Mouse (Mus musculus) intestine, embryonic 15.5 days (tissue): ENCODE data around the gene Ehd4. TPM values are rescaled to one million over a fixed set of nuclear protein-coding genes. Genes with fewer than 3 reads are reported as not detected.

Source experiments
- ATAC-seq: fragments of 200-750 bp; cut with Nextera tagmentation; 2 replicates; pipeline ENCODE4 v1.8.0; 2017; ENCODE audit warnings: moderate TSS enrichment, moderate library complexity
- H3K27ac ChIP-seq: fragments of 300-500 bp; sonication (generic); 2 replicates; pipeline ENCODE4 v1.5.1; 2015; ENCODE audit warnings: mild to moderate bottlenecking, inconsistent platforms
- H3K27me3 ChIP-seq: fragments of 300-500 bp; sonication (generic); replicated peaks from 2 replicates; pipeline ENCODE4 v1.6.1; 2015; ENCODE audit warnings: inconsistent platforms
- H3K36me3 ChIP-seq: fragments of 300-500 bp; sonication (generic); 2 replicates; pipeline ENCODE4 v1.6.1; 2015; ENCODE audit warnings: inconsistent platforms
- H3K4me1 ChIP-seq: fragments of 300-500 bp; sonication (generic); replicated peaks from 2 replicates; pipeline ENCODE4 v1.6.1; 2015; ENCODE audit warnings: inconsistent platforms
- H3K4me2 ChIP-seq: fragments of 300-500 bp; sonication (generic); replicated peaks from 2 replicates; pipeline ENCODE4 v1.6.1; 2015; ENCODE audit warnings: mild to moderate bottlenecking, inconsistent platforms
- H3K4me3 ChIP-seq: fragments of 300-500 bp; sonication (generic); replicated peaks from 2 replicates; pipeline ENCODE4 v1.5.1; 2015; ENCODE audit warnings: inconsistent platforms
- H3K9ac ChIP-seq: fragments of 300-500 bp; sonication (generic); 2 replicates; pipeline ENCODE4 v1.6.1; 2015; ENCODE audit warnings: inconsistent platforms
- H3K9me3 ChIP-seq: fragments of 300-500 bp; sonication (generic); 2 replicates; pipeline ENCODE4 v1.6.1; 2016; ENCODE audit warnings: inconsistent platforms
- WGBS: fragments of 180-500 bp; shearing (Covaris S2); methylation state at CpG from one replicate; pipeline ENCODE4 v1.1.7; 2015; 5-methylcytosine and 5-hydroxymethylcytosine counted together
- polyA plus RNA-seq: library from polyadenylated mRNA; unstranded; fragments of >200 nt; fragmentation: Nextera tagmentation; extraction: Ambion mirVana; gene quantifications from 2 replicates; pipeline ENCODE4 v1.2.1, GENCODE M21; 2015

The Ehd4 gene
- polyA plus RNA-seq, 1 experiment from 2014 or later = 50.1 TPM

GRCm38 (mm10) chr2:120122983-120123382 lies 31.4 kb downstream of the Ehd4 start:
- Histone ChIP-seq H3K9ac (no peak overlapping the region), H3K4me3 (no peak overlapping the region), H3K36me3 (no peaks in the 10 kb centered on the region), H3K9me3 (no peaks in the 10 kb centered on the region), H3K27ac (0 out of 2 replicates have a peak overlapping the region, but pooled peaks have one; percentile 22), H3K4me2 (no peak overlapping the region), H3K27me3 (no peaks in the 10 kb centered on the region), H3K4me1 (peaks cover 8% of the 10 kb centered on the region; the same call in 1 of the 2 replicates)
- WGBS = 60% methylated on average over 6 of the region's 6 CpGs
- no peak for ATAC-seq

GRCm38 (mm10) chr2:120117346-120117745 lies 37.1 kb downstream of the Ehd4 start:
- peaks cover under 1% of the 10 kb centered on the region for H3K4me1 ChIP-seq
- H3K4me3 ChIP-seq = no peak overlapping the region
- H3K4me2 ChIP-seq = no peak overlapping the region
- no peak overlapping the region for H3K27ac ChIP-seq
- H3K9ac ChIP-seq = no peak overlapping the region
- no peaks in the 10 kb centered on the region for H3K9me3 ChIP-seq
- H3K27me3 ChIP-seq = no peaks in the 10 kb centered on the region
- no peaks in the 10 kb centered on the region for H3K36me3 ChIP-seq
- no peak for ATAC-seq
- 68% methylated on average over 6 of the region's 6 CpGs for WGBS

- ATAC-seq = no peak
- no peaks in the 10 kb centered on the region for H3K27me3 ChIP-seq
- H3K9ac ChIP-seq = no peak overlapping the region
- WGBS = 62% methylated on average over 1 of the region's 1 CpGs
- no peak overlapping the region for H3K4me3 ChIP-seq
- no peak overlapping the region for H3K27ac ChIP-seq
- no peak overlapping the region for H3K4me2 ChIP-seq
- H3K9me3 ChIP-seq = no peaks in the 10 kb centered on the region
- H3K36me3 ChIP-seq = no peaks in the 10 kb centered on the region
- peaks cover 8% of the 10 kb centered on the region for H3K4me1 ChIP-seq
Observed at GRCm38 (mm10) chr2:120116362-120116761, 38.0 kb downstream of the Ehd4 start.

GRCm38 (mm10) chr2:120114977-120115376 lies 39.4 kb downstream of the Ehd4 start:
- no peaks in the 10 kb centered on the region for H3K27me3 ChIP-seq
- H3K27ac ChIP-seq = no peak overlapping the region
- 68% methylated on average over 4 of the region's 4 CpGs for WGBS
- H3K9me3 ChIP-seq = no peaks in the 10 kb centered on the region
- peaks cover 13% of the 10 kb centered on the region for H3K4me1 ChIP-seq
- no peaks in the 10 kb centered on the region for H3K36me3 ChIP-seq
- ATAC-seq = no peak
- H3K9ac ChIP-seq = no peak overlapping the region
- H3K4me2 ChIP-seq = no peak overlapping the region
- H3K4me3 ChIP-seq = no peak overlapping the region

- Histone ChIP-seq H3K9ac (no peak overlapping the region), H3K4me3 (no peak overlapping the region), H3K27ac (no peak overlapping the region), H3K4me1 (peaks cover 13% of the 10 kb centered on the region), H3K27me3 (no peaks in the 10 kb centered on the region), H3K4me2 (no peak overlapping the region), H3K36me3 (no peaks in the 10 kb centered on the region), H3K9me3 (no peaks in the 10 kb centered on the region)
- no peak for ATAC-seq
- WGBS = 90% methylated on average over 3 of the region's 3 CpGs
Observed at GRCm38 (mm10) chr2:120113963-120114362, 40.4 kb downstream of the Ehd4 start.

GRCm38 (mm10) chr2:120113476-120113875 lies 40.9 kb downstream of the Ehd4 start:
- Histone ChIP-seq H3K27ac (no peak overlapping the region), H3K36me3 (no peaks in the 10 kb centered on the region), H3K9ac (no peak overlapping the region), H3K4me3 (no peak overlapping the region), H3K4me1 (peaks cover 13% of the 10 kb centered on the region), H3K9me3 (no peaks in the 10 kb centered on the region), H3K4me2 (no peak overlapping the region), H3K27me3 (no peaks in the 10 kb centered on the region)
- WGBS = 69% methylated on average over 6 of the region's 6 CpGs
- no peak for ATAC-seq

GRCm38 (mm10) chr2:120111596-120111995 lies 42.8 kb downstream of the Ehd4 start:
- Histone ChIP-seq H3K4me2 (no peak overlapping the region), H3K4me1 (peaks cover 14% of the 10 kb centered on the region), H3K9me3 (no peaks in the 10 kb centered on the region), H3K4me3 (no peak overlapping the region), H3K36me3 (no peaks in the 10 kb centered on the region), H3K27me3 (no peaks in the 10 kb centered on the region), H3K9ac (no peak overlapping the region), H3K27ac (no peak overlapping the region)
- WGBS = 30% methylated on average over 4 of the region's 4 CpGs
- no peak for ATAC-seq

- H3K9ac ChIP-seq = no peak overlapping the region
- WGBS = 57% methylated on average over 3 of the region's 3 CpGs
- H3K4me2 ChIP-seq = no peak overlapping the region
Observed at GRCm38 (mm10) chr2:120111172-120111571, 43.2 kb downstream of the Ehd4 start.

GRCm38 (mm10) chr2:120108077-120108476 lies 46.3 kb downstream of the Ehd4 start:
- H3K27ac ChIP-seq = no peak overlapping the region
- H3K4me2 ChIP-seq = no peak overlapping the region
- 96% methylated on average over 4 of the region's 4 CpGs for WGBS
- peaks cover 27% of the 10 kb centered on the region for H3K4me1 ChIP-seq
- H3K27me3 ChIP-seq = no peaks in the 10 kb centered on the region
- no peak overlapping the region for H3K9ac ChIP-seq
- H3K36me3 ChIP-seq = no peaks in the 10 kb centered on the region
- no peak for ATAC-seq
- H3K4me3 ChIP-seq = no peak overlapping the region
- H3K9me3 ChIP-seq = no peaks in the 10 kb centered on the region

More at GRCm38 (mm10) chr2:120111172-120111571, 43.2 kb downstream of the Ehd4 start:
- Histone ChIP-seq H3K4me3 (no peak overlapping the region), H3K27ac (peak overlapping the region; percentile 25; the same call in 1 of the 2 replicates), H3K9me3 (no peaks in the 10 kb centered on the region), H3K4me1 (peaks cover 18% of the 10 kb centered on the region), H3K27me3 (no peaks in the 10 kb centered on the region), H3K36me3 (no peaks in the 10 kb centered on the region)
- no peak for ATAC-seq

GRCm38 (mm10) chr2:120107446-120107845 lies 47.0 kb downstream of the Ehd4 start:
- no peaks in the 10 kb centered on the region for H3K27me3 ChIP-seq
- H3K9ac ChIP-seq = no peak overlapping the region
- H3K27ac ChIP-seq = no peak overlapping the region
- H3K4me3 ChIP-seq = no peak overlapping the region
- 84% methylated on average over 2 of the region's 2 CpGs for WGBS
- no peaks in the 10 kb centered on the region for H3K36me3 ChIP-seq
- no peak for ATAC-seq
- H3K4me2 ChIP-seq = no peak overlapping the region
- H3K9me3 ChIP-seq = no peaks in the 10 kb centered on the region
- H3K4me1 ChIP-seq = peaks cover 30% of the 10 kb centered on the region

- WGBS = 84% methylated on average over 8 of the region's 8 CpGs
- ATAC-seq = no peak
- Histone ChIP-seq H3K27ac (0 out of 2 replicates have a peak overlapping the region, but pooled peaks have one; percentile 37), H3K9ac (no peak overlapping the region), H3K4me2 (no peak overlapping the region), H3K4me3 (no peak overlapping the region), H3K36me3 (no peaks in the 10 kb centered on the region), H3K27me3 (no peaks in the 10 kb centered on the region), H3K9me3 (no peaks in the 10 kb centered on the region), H3K4me1 (peaks cover 23% of the 10 kb centered on the region)
Observed at GRCm38 (mm10) chr2:120106397-120106973, 47.9 kb downstream of the Ehd4 start.

- no peak overlapping the region for H3K4me3 ChIP-seq
- H3K4me1 ChIP-seq = peaks cover 18% of the 10 kb centered on the region
- no peaks in the 10 kb centered on the region for H3K9me3 ChIP-seq
- ATAC-seq = peak; percentile 51
- no peak overlapping the region for H3K9ac ChIP-seq
- H3K4me2 ChIP-seq = no peak overlapping the region
- no peaks in the 10 kb centered on the region for H3K36me3 ChIP-seq
- H3K27me3 ChIP-seq = no peaks in the 10 kb centered on the region
- 32% methylated on average over 3 of the region's 3 CpGs for WGBS
- H3K27ac ChIP-seq = peak overlapping the region; percentile 37; the same call in 1 of the 2 replicates
Observed at GRCm38 (mm10) chr2:120105861-120106260, 48.5 kb downstream of the Ehd4 start.

- Histone ChIP-seq H3K36me3 (no peaks in the 10 kb centered on the region), H3K9me3 (no peaks in the 10 kb centered on the region), H3K4me2 (no peak overlapping the region), H3K4me3 (no peak overlapping the region), H3K4me1 (peaks cover 20% of the 10 kb centered on the region), H3K9ac (no peak overlapping the region), H3K27me3 (no peaks in the 10 kb centered on the region), H3K27ac (no peak overlapping the region)
- peak; percentile 46; the same call in 1 of the 2 replicates for ATAC-seq
- WGBS = 39% methylated on average over 6 of the region's 6 CpGs
Observed at GRCm38 (mm10) chr2:120102881-120103280, 51.5 kb downstream of the Ehd4 start.
